Mouse (Mus musculus) forebrain, embryonic 14.5 days (tissue): Measurements from ENCODE around the gene Zfpl1. TPM values are rescaled to one million over a fixed set of nuclear protein-coding genes. Genes with fewer than 3 reads are reported as not detected.

Experiments used
- microRNA-seq: library from miRNA; unstranded; fragments of <30 nt; microRNA quantifications from one replicate; pipeline ENCODE4, GENCODE M21; 2016
- polyA plus RNA-seq: library from polyadenylated mRNA; unstranded; fragments of >200 nt; fragmentation: Nextera tagmentation; extraction: Ambion mirVana; gene quantifications from 2 replicates; pipeline ENCODE4 v1.2.1, GENCODE M21; 2014

Gene Zfpl1
- polyA plus RNA-seq, 1 experiment from 2014 or later, result 87.2 TPM

Small RNA genes lying within 50 kb of the gene (microRNA-seq; reads per million reads assigned to microRNA genes)
- 1.1 reads per million for gene Mir6988

Other genes starting within 250 kb of the Zfpl1 start
- 13.1 and 16.0 TPM in 2 replicates for gene Frmd8, start 209.7 kb downstream of the Zfpl1 start, polyA plus RNA-seq
- gene Slc25a45, start 207.1 kb downstream of the Zfpl1 start, polyA plus RNA-seq, result 1.7 TPM in 2 replicates
- 7.0 and 7.1 TPM in 2 replicates for gene Tigd3, start 190.8 kb downstream of the Zfpl1 start, polyA plus RNA-seq
- gene Dpf2, start 171.9 kb downstream of the Zfpl1 start, polyA plus RNA-seq, result 127 and 136 TPM in 2 replicates
- 7.9 and 9.6 TPM in 2 replicates for gene Cdc42ep2, start 160.1 kb downstream of the Zfpl1 start, polyA plus RNA-seq
- 35.5 and 41.1 TPM in 2 replicates for gene Pola2, start 120.8 kb downstream of the Zfpl1 start, polyA plus RNA-seq
- gene Slc22a20, start 98.8 kb downstream of the Zfpl1 start, polyA plus RNA-seq, result not detected in 2 replicates
- 2.4 TPM in 2 replicates for gene Capn1, start 69.1 kb downstream of the Zfpl1 start, polyA plus RNA-seq
- 17.6 and 20.2 TPM in 2 replicates for gene Syvn1, start 38.4 kb downstream of the Zfpl1 start, polyA plus RNA-seq
- gene Mrpl49, start 27.2 kb downstream of the Zfpl1 start, polyA plus RNA-seq, result 82.8 and 85.5 TPM in 2 replicates
- 626 and 785 TPM in 2 replicates for gene Fau, start 27.1 kb downstream of the Zfpl1 start, polyA plus RNA-seq
- 38.2 and 40.5 TPM in 2 replicates for gene Znhit2, start 23.8 kb downstream of the Zfpl1 start, polyA plus RNA-seq
- 32.6 and 35.6 TPM in 2 replicates for gene Tm7sf2, start 16.6 kb downstream of the Zfpl1 start, polyA plus RNA-seq
- 59.5 and 73.9 TPM in 2 replicates for gene Vps51, start 7.7 kb downstream of the Zfpl1 start, polyA plus RNA-seq
- gene Tmem262, start 4.9 kb downstream of the Zfpl1 start, polyA plus RNA-seq, result not detected in 2 replicates
- gene Gm28374, start 2.7 kb downstream of the Zfpl1 start, polyA plus RNA-seq, result 1.1 and 1.4 TPM in 2 replicates
- gene Cdca5, start within 50 bp of the Zfpl1 start, polyA plus RNA-seq, result 20.0 and 28.2 TPM in 2 replicates
- gene AC131692.1, start 9.5 kb upstream of the Zfpl1 start, polyA plus RNA-seq, result not detected in 2 replicates
- 0.36 and 0.42 TPM in 2 replicates for gene Naaladl1, start 20.8 kb upstream of the Zfpl1 start, polyA plus RNA-seq
- gene Sac3d1, start 33.7 kb upstream of the Zfpl1 start, polyA plus RNA-seq, result 56.4 and 57.6 TPM in 2 replicates
- gene Snx15, start 43.3 kb upstream of the Zfpl1 start, polyA plus RNA-seq, result 45.6 and 50.2 TPM in 2 replicates
- not detected in 2 replicates for gene Batf2, start 56.0 kb upstream of the Zfpl1 start, polyA plus RNA-seq
- 80.3 and 90.2 TPM in 2 replicates for gene Arl2, start 56.6 kb upstream of the Zfpl1 start, polyA plus RNA-seq
- not detected in 2 replicates for gene Majin, start 99.4 kb upstream of the Zfpl1 start, polyA plus RNA-seq
- 0.30 TPM in 1 of 2 replicates, not detected in the other for gene Gpha2, start 141.4 kb upstream of the Zfpl1 start, polyA plus RNA-seq
- 74.3 and 98.9 TPM in 2 replicates for gene Ppp2r5b, start 150.9 kb upstream of the Zfpl1 start, polyA plus RNA-seq
- gene Atg2a, start 156.7 kb upstream of the Zfpl1 start, polyA plus RNA-seq, result 7.9 and 9.6 TPM in 2 replicates
- gene Ehd1, start 191.8 kb upstream of the Zfpl1 start, polyA plus RNA-seq, result 71.3 and 79.8 TPM in 2 replicates
- 0.61 and 0.72 TPM in 2 replicates for gene Cdc42bpg, start 221.5 kb upstream of the Zfpl1 start, polyA plus RNA-seq